Mouse (Mus musculus) megakaryocyte-erythroid progenitor cell, adult 5-6 weeks (primary cell): ENCODE results near the gene Fgfr1op. TPM values are rescaled to one million over a fixed set of nuclear protein-coding genes. Genes with fewer than 3 reads are reported as not detected.

ENCODE experiments used
- total RNA-seq, 2 experiments: library from RNA; stranded (forward) in 1 of 2; stranded (reverse) in 1 of 2; fragments of 200-1000, 215-1000 nt in 1 of 2; fragments of >200 nt in 1 of 2; fragmentation: Nextera tagmentation in 1 of 2; gene quantifications; 2 replicates each; pipeline ENCODE4 v1.2.3; 2014 to 2017

Gene Fgfr1op
- total RNA-seq, 2 experiments from 2014 or later = 46.6 to 48.1 TPM

Other genes with a start within 250 kb of the Fgfr1op start
- 6.7 TPM in 1 of 2 replicates, not detected in the other for gene Tagap, start 239.5 kb upstream of the Fgfr1op start, total RNA-seq (2014; fragmentation: Nextera tagmentation)
- 1.8 and 4.0 TPM in 2 replicates for gene Tagap, start 239.5 kb upstream of the Fgfr1op start, total RNA-seq (2017)
- 43.0 and 50.2 TPM in 2 replicates for gene Rsph3a, start 219.9 kb upstream of the Fgfr1op start, total RNA-seq (2014; fragmentation: Nextera tagmentation)
- gene Rsph3a, start 219.9 kb upstream of the Fgfr1op start, total RNA-seq (2017) = 59.1 and 67.3 TPM in 2 replicates
- gene Gm49673, start 17.7 kb upstream of the Fgfr1op start, total RNA-seq (2014; fragmentation: Nextera tagmentation) = not detected in 2 replicates
- gene Gm49673, start 17.7 kb upstream of the Fgfr1op start, total RNA-seq (2017) = not detected in 2 replicates
- gene Rnaset2a, start 17.4 kb upstream of the Fgfr1op start, total RNA-seq (2014; fragmentation: Nextera tagmentation) = 16.8 and 21.3 TPM in 2 replicates
- 21.0 and 29.7 TPM in 2 replicates for gene Rnaset2a, start 17.4 kb upstream of the Fgfr1op start, total RNA-seq (2017)
- not detected in 2 replicates for gene Ccr6, start 70.5 kb downstream of the Fgfr1op start, total RNA-seq (2014; fragmentation: Nextera tagmentation)
- gene Ccr6, start 70.5 kb downstream of the Fgfr1op start, total RNA-seq (2017) = not detected in 2 replicates
- gene Mpc1, start 117.4 kb downstream of the Fgfr1op start, total RNA-seq (2014; fragmentation: Nextera tagmentation) = 123 and 153 TPM in 2 replicates
- 119 and 137 TPM in 2 replicates for gene Mpc1, start 117.4 kb downstream of the Fgfr1op start, total RNA-seq (2017)
- gene Sft2d1, start 145.6 kb downstream of the Fgfr1op start, total RNA-seq (2014; fragmentation: Nextera tagmentation) = 63.1 and 137 TPM in 2 replicates
- 24.3 and 29.9 TPM in 2 replicates for gene Sft2d1, start 145.6 kb downstream of the Fgfr1op start, total RNA-seq (2017)
- 0.15 TPM in 1 of 2 replicates, not detected in the other for gene Prr18, start 172.0 kb downstream of the Fgfr1op start, total RNA-seq (2014; fragmentation: Nextera tagmentation)
- gene Prr18, start 172.0 kb downstream of the Fgfr1op start, total RNA-seq (2017) = not detected in 2 replicates
- gene T2, start 190.5 kb downstream of the Fgfr1op start, total RNA-seq (2014; fragmentation: Nextera tagmentation) = not detected in 2 replicates
- 0.27 TPM in 1 of 2 replicates, not detected in the other for gene T2, start 190.5 kb downstream of the Fgfr1op start, total RNA-seq (2017)